Mouse (Mus musculus): Measurements from ENCODE around the gene Cyp2a22. TPM values are rescaled to one million over a fixed set of nuclear protein-coding genes. Genes with fewer than 3 reads are reported as not detected.
"Not testable (repeated sequence)": the region's sequence is repeated elsewhere in the genome, so short reads cannot be mapped to it uniquely, and the experiment has no call there.

Cyp2a22 gene
- polyA plus RNA-seq (2012; rRNA removed): 0.10 TPM in 1 of 2 replicates, not detected in the other

DNA sequence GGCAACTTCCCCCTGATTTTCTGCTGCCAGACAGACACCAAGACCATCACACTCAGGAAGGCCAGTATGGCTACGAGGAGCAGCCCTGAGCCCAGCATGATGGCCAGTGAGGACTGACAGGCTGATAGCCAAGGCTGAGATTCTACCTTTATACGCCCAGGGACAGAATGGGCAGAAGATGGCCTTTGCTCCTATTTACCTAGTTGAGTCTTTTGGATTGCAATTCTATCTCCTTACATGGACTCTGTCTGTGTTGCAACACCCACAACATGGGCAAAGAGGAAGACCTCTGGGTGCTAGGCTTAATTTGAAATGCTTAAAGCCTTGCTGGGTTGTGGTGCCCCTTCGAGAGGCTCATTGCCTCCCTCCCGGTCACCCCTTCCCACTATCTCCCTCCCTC lies at the start of gene Cyp2a22:
TSS of gene Cyp2a22 (minus strand) at position 123 of the 400 bp plus-strand sequence.
- DNase-seq (ENCODE audit: low read depth): no peak

DNA sequence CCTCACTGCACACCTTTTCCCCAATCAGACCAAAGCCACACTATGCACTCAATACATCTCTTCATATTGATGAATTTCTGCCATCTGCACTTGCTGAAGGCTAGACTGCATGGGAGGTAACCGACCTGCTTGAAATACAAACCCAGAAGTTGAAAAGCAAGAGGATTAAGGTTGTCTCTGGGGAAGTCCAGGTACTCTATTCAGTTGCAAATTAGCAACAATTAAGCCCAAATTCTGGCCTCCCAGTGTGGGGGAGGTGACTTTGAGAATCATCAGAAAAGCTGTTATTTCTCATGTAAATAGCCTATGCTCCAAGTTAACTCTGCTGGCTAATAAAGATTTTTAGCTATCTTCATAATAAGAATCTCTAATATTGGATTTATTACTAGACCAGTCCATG lies 44.0 kb upstream of the Cyp2a22 start:
- not testable (repeated sequence) for DNase-seq (ENCODE audit: low read depth)

DNA sequence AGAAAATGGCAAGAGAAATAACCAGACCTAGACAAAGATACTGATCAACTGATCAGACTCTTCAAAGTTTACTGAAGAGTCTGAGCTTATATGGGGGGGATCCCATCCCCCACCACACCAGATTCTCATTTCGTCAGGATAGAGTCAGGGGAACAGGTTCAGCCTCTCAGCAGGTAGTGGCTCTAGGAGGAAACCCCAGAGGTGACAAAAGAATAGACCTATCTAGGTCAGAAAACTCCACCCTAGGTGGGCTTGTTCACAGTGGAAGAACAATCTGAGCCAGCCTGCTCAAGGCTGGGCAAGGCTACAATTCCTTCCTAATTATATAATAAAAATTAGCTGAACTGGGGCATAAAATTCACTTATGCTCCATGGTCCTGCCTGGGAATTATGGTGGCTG lies 43.4 kb upstream of the Cyp2a22 start:
- no peak for DNase-seq (ENCODE audit: low read depth)

DNA sequence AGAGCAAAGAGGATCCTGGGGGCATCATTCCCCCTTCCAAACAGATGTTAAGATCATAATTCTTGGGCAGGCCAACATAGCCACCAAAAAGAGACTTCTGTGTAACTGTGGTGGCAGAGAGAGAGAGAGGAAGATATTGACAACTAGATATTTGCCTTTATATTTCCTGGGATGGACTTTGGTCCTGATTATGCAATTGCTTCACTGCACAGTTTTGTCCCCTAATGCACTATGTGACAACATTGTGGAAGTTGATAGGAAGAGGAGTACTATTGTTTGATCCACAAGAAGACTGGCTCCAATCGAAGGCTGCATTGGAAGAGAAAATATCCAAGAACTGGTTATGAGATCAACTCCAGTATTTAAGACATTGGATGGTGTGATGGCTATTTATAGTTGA lies 42.8 kb upstream of the Cyp2a22 start:
- DNase-seq (ENCODE audit: low read depth): not testable (repeated sequence)

DNA sequence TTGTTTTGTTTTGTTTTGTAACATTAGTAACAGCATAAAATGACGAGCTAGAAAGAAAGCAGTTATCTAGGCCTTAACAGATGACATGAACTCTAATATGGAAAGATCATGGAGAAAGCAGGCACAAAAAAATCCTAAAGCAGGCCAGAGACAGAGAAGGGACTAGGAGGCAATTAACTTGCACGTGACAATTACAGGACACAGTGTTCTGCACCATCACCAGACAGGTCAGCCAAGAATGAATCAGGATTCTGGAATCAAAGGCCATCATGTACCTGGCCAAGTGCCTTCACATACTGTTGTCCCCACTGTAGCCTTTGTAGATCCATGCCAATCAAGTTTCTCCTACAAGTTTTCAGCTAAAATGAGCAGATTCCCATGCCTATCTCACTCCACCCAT lies 42.3 kb upstream of the Cyp2a22 start:
- not testable (repeated sequence) for DNase-seq (ENCODE audit: low read depth)

DNA sequence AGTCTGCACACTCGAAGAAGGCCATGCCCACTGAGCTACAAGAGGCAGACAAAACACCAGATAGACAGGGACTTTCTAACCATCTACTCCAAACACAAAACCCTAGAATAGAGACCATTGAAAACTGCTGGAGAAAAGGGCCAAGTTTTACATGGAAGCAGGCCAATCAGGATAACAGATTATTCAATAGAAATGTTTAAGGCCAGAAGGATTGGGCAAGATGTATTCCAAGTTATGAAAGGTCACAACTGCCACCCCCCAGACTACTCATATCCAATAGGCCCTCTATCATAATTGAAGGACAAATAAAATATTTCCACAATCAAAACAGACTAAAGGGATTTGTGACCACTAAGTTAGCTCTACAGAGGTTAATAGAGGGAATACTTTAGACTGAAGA lies 23.2 kb upstream of the Cyp2a22 start:
- DNase-seq (ENCODE audit: low read depth): not testable (repeated sequence)

DNA sequence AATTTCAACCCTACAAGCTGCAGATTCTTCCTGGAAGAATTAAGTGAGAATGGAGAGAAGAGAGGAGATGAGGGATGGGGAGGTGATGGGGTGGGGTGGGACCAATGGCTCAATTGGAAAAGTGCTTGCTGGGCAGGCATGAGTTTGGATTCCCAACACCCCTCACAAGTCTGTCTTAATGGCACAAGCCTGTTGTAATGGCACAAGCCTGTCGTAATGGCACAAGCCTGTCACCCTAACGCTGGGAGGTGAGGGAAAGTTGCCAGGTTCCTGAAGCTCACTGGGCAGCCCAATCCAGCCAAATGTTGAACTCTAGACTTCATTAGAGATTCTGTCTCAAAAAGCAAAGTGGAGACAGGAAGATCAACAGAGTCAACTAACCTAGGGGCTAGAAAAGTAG lies 14.1 kb upstream of the Cyp2a22 start:
- DNase-seq (ENCODE audit: low read depth): not testable (repeated sequence)

DNA sequence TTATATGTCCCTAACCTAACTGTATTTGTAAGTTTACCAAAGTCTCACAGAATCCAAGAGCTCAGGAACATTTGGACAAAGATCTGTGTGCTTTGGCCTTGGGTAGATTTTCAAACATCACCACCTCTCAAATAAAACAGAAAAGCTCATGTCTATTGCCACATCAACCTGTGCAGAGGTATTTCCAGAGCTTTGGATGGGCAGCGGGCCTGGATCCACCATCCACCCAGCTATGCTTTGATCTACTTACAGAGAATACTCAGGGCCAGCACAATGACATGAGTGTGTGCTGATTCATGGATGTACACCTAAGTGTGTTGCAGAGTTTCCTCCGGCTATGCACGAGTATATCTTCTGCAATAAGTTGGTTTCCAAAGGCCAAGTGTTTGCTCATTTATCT lies 13.5 kb upstream of the Cyp2a22 start:
- DNase-seq (ENCODE audit: low read depth): not testable (repeated sequence)

DNA sequence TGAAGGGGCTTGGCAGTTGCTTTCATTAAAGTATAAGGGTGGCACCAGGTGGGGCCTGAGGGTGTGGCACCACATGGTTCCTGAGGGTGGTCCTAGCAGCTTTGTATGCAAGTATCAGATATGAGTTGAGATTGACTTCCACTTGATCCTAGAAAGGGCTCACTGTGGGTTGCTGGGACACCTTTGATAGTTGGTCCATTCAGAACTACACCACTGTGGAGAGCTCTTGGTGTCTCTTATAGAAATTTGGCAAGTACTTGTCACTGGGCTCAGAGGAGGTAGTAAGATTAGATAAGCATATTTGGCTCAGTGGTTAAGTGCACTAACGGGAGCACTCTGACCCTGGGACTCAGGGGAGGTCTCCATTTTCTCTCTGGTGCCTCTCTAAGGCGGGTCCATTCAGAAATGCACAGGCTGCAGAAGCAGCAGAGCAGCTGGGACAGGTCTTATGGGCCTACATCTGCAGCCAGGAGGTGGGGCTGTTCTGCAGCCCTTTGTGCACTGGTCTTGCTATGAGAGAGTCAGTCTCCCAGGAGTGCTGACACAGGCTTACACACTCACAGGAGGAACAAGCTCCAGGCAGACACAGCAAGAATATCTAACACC lies 2.2 kb upstream of the Cyp2a22 start:
- not testable (repeated sequence) for DNase-seq (ENCODE audit: low read depth)

DNA sequence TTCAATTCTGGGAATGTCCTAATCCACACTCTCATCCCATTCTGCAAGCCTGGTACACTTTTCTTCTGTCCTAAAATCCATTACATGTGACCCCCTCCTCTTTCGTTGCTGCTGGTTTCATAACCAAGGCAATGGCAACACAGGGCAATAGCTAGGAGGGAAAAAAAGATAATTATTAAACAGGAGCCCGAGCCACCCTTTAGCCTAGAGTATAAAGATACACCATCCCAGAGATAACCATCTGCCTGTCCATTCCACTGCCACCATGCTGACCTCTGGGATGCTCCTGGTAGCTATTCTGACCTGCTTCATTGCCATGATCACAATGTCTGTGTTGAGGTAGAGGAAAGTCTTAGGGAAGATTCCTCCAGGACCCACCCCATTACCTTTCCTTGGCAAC lies 22.1 kb downstream of the Cyp2a22 start:
- DNase-seq (ENCODE audit: low read depth): not testable (repeated sequence)

Other genes with a start within 250 kb of the Cyp2a22 start
- gene Cyp2b19, start 182.2 kb downstream of the Cyp2a22 start, polyA plus RNA-seq (2012; rRNA removed): 0.27 TPM in 1 of 2 replicates, not detected in the other
- not detected in 2 replicates for gene Cyp2g1, start 130.5 kb downstream of the Cyp2a22 start, polyA plus RNA-seq (2012; rRNA removed)
- 0.28 and 0.33 TPM in 2 replicates for gene Cyp2a5, start 104.1 kb downstream of the Cyp2a22 start, polyA plus RNA-seq (2012; rRNA removed)
- 0.58 TPM in 1 of 2 replicates, not detected in the other for gene Cyp2a12, start 89.7 kb upstream of the Cyp2a22 start, polyA plus RNA-seq (2012; rRNA removed)
- 2.7 and 14.4 TPM in 2 replicates for gene Cyp2f2, start 180.5 kb upstream of the Cyp2a22 start, polyA plus RNA-seq (2012; rRNA removed)
- gene Cyp2t4, start 214.3 kb upstream of the Cyp2a22 start, polyA plus RNA-seq (2012; rRNA removed): 0.05 TPM in 1 of 2 replicates, not detected in the other
- 98.6 and 102 TPM in 2 replicates for gene Egln2, start 227.4 kb upstream of the Cyp2a22 start, polyA plus RNA-seq (2012; rRNA removed)
- gene Rab4b, start 239.5 kb upstream of the Cyp2a22 start, polyA plus RNA-seq (2012; rRNA removed): 87.7 and 96.0 TPM in 2 replicates
- gene Gm21983, start 241.7 kb upstream of the Cyp2a22 start, polyA plus RNA-seq (2012; rRNA removed): 0.34 TPM in 1 of 2 replicates, not detected in the other
- gene Mia, start 241.8 kb upstream of the Cyp2a22 start, polyA plus RNA-seq (2012; rRNA removed): 89.2 and 122 TPM in 2 replicates

All from gonadal fat pad, adult 2 months (tissue).